Mouse (Mus musculus) ES-CJ7 (cell line): ENCODE measurements at regions not wholly inside any gene's neighbourhood (a gene's known extent, or its start where the extent isn't known, plus 50 kb on each side); places are given as distances from the start of the nearest gene placed in this dataset.

Source experiments
- DNase-seq: peaks from one replicate; pipeline ENCODE4 v3.0.0; 2011; ENCODE audit warnings: low read depth, low spot score

GRCm38 (mm10) chr3:48911758-48912157 is 845.4 kb downstream of the Pcdh18 start:
- DNase-seq: peak; percentile 47

DNA sequence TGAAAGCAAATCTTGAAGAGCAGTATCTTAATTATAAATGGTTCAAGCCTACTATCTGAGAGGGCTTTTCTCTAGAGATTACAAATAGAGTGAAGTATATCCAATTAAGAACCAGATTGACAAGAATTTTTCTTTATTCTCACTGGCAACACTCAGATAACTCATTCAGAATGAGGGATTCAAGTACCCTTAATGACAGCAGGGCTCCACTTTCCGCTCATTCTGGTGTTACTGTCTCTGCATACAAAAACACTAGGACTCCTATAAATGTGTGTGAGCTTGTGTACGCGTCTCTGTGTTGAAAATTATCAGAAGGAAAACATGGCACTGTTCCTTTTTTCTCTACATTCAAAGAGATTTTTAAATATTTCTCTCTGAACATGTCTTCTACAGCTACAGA is 866.7 kb downstream of the Pcdh18 start:
- no peak for DNase-seq

DNA sequence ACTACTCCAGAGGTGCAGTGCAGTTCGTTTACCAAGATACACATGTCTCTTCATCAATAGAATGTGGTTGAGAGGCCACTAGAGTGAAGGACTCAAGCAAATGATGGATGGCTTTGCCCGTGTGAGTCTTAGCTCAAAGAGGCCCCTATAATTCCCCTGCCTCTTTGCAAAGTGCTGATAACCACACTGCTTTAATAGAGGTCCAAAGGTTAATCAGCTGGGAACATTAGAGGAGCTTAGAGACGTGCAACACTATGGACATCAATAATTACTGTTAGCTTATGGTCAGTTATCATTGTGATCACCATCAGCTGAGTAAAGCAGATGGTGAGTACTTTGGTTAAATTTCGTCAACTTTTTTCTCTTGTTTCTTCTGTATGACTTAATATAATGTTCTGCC is 869.2 kb downstream of the Pcdh18 start:
- no peak for DNase-seq

DNA sequence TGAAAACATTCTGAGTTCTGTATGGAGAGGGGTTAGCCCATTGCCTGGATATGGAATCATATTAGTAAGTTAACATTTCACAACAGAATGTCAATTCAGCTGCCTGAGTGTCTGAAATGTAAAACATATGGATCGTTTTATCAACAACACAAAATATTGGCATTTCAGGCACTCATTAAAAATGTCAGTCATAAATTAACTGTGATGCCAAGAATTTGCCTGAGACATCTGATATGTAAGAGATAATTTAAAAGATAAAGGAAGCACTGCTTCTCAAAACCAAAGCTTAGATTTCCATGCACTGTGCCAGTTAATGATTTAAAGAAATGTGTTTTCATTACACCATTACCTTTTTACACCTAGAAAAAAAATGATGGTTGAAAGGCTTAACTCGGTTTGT is 887.6 kb downstream of the Pcdh18 start:
- DNase-seq: no peak

DNA sequence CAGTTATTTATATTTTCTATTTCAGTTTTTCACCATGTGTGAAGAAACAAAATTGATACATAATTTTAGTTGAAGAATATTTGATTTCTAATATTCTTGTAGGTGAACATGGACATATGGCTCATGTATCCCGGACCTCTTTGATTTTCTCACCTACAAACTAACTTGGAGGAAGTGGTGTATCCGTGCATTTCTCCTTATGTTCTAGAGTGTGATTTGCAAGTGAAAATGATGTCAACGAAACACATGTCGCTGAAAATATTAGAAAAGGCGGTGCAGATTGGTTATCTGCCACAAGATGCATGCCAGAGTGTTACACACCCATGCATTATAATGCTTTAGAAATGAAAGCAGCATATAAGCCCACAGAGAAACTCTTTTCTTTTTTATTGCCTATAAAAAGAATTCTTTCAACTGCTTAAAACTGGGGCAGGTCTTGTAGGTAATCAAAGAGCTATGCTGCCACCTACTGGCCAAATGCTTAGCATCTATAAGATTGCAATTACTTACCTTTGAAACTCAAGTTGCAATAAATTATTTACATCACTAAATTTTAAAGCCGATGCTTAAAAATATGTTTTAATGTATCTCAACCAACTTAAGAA is 911.0 kb downstream of the Pcdh18 start:
- DNase-seq: peak; percentile 70

GRCm38 (mm10) chr3:48840692-48841091 is 916.4 kb downstream of the Pcdh18 start:
- no peak for DNase-seq

- no peak for DNase-seq
These were observed 933.8 kb downstream of the Pcdh18 start for GRCm38 (mm10) chr3:48823360-48823759.

DNA sequence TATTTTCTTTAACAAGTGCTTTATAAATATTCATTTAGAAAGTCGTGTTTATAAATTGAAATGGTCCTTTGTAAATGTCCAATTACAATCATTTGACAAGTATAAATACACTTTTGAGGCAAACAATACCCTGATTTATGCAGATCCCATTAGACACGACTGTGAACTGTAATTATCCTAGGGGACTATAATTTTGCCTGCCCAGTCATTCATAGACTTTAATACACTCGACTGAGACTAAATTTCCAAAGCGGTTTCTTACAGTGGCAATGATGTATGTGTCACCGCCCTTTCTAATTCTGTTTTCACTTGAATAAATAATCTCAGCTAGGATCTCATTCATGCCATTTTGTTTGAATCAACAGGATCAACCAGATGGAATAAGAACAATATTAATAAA is 952.7 kb downstream of the Pcdh18 start:
- no peak for DNase-seq

DNA sequence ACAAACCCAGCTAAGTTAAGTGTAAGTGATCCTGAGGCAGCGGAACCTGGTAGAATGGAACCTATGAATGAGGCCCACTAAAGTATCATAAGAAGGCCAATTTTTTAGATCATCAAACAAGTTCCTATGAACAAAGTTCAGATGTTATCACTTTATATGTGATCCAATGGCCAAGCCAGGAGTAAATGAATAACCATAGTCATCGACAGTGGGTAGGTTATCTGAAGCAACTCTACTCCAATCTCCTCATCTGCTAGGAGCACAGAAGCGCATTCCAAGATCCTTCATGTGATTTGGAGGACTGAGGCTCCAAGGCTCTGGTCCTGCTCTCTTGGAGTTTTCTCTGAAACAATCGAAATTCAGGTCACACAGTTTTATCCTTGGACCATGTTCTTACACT is 985.4 kb downstream of the Pcdh18 start:
- no peak for DNase-seq
